Mouse (Mus musculus) lung, postnatal 0 days (tissue): ENCODE data around the gene Nod2.

Experiments used
- CTCF ChIP-seq: IDR thresholded peaks from 2 replicates; pipeline ENCODE4 v1.5.1; 2016; ENCODE audit warnings: antibody characterized with exemption, mild to moderate bottlenecking
- EP300 ChIP-seq: IDR thresholded peaks from 2 replicates; pipeline ENCODE4 v1.6.1; 2016; ENCODE audit warnings: antibody characterized with exemption, mild to moderate bottlenecking, control low read depth

GRCm38 (mm10) chr8:88623351-88623750 lies 23.8 kb upstream of the Nod2 start:
- TF ChIP-seq CTCF: no peak
- TF ChIP-seq EP300: no peak
